Mouse (Mus musculus) neutrophil, adult 5-6 weeks (primary cell): ENCODE measurements around the gene 4930453N24Rik. TPM values are rescaled to one million over a fixed set of nuclear protein-coding genes. Genes with fewer than 3 reads are reported as not detected.

Source experiments
- ATAC-seq: fragments of 151-379, 151-347 bp; 2 replicates; pipeline ENCODE4 v1.8.0; 2017; ENCODE audit warnings: mild to moderate bottlenecking, moderate TSS enrichment; ENCODE audit not compliant: insufficient number of reproducible peaks, poor library complexity, low FRiP score, severe bottlenecking; ENCODE audit errors: extremely low read depth
- total RNA-seq: library from RNA; stranded (forward); fragments of 200-1000 nt; gene quantifications from 2 replicates; pipeline ENCODE4 v1.2.3, GENCODE M21; 2017

The 4930453N24Rik gene
- total RNA-seq: 24.7 and 27.4 TPM in 2 replicates

GRCm38 (mm10) chr16:64770521-64771430 lies at the start of gene 4930453N24Rik:
4930453N24Rik (minus strand) TSS chr16:64771161.
- ATAC-seq: peak; percentile 93

DNA sequence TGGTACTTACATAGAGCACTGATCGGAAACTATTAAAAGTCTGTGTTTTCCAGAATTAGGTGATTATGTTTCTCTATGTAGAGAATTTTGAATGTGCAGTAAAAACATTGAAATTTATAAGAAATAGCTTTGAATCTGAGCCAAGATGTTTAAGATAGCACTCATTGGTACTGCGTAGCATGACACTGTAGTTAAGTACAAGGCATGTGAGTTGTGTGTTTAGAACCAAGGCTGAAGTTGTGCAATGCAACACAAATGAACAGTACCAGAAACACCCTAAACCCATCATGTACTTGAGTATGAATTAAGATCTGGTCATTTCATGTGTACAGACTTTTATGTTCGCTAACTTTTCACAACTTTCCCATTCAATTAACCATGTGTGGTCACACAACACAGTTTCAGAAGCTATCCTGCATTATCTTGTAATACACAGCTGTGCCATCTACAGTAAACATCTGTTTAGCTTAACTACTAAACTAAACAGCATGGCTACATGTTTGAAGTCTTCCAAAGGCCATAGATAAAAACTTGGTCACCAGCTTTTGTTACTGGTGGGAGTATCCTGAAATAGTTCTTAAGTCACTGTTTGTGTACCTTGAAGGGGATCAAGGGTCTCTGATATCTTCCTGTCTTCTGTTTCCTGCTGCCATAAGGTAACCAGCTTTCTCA lies 46.3 kb upstream of the 4930453N24Rik start:
- ATAC-seq: no peak

DNA sequence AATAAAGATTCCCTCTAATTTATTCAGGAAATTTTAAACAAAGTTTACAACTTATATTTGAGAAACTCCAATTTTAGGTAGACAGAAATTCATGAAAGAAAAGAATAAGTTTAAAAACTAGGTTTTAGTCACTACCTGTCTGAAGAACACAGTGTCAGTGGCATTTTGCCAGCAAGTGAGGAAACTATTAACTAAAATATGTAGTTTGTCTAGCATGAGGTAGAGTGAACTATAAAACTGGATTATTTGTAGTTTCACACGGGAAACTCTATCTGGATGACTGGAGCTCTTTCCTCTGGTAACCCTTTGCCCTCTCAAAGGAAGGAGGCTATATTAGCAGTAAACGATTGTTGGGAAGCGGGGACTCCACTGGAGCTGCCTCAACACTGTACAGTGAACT lies 32.1 kb upstream of the 4930453N24Rik start:
- no peak for ATAC-seq

DNA sequence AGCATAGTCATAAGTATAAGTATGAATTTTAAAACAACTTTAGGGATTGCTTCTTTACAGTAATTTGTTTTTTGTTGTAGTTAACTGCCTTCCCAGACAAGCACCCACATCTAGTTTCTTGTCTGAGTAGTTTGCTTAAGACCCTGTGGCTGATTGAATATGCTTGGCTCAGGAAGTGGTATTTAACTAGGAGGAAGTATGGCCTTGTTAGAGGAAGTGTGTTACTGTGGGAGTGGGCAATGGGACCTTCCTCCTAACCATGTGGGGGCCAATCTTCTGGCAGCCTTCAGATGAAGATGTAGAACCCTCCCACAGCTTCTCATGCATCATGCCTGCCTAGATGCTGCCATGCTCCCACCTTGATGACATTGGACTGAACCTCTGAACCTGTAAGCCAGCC lies 30.7 kb upstream of the 4930453N24Rik start:
- ATAC-seq: peak; percentile 77; the same call in 1 of the 2 replicates

- peak; percentile 67; the same call in 1 of the 2 replicates for ATAC-seq
Observed at GRCm38 (mm10) chr16:64800393-64800792, 29.4 kb upstream of the 4930453N24Rik start.

DNA sequence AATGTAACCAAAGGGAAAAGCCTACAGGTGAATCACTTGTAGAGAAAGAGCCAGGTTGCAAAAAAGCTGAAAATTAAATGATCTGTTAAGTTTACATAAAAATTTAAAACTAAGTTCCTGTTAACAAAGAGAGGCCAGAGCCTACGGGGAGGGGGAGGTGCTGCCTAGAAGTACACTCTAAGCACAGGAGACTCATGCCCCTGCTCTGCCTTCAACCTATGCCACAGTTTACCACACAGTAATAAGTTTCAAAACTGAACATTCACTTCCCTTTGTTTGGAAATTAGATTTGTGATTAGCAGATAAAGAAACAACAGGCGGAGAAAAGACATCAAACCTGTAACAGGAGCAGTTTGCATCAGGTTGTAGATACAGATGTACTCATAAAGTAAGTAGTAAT lies 23.8 kb upstream of the 4930453N24Rik start:
- ATAC-seq: no peak

GRCm38 (mm10) chr16:64789706-64790105 lies 18.7 kb upstream of the 4930453N24Rik start:
- ATAC-seq: no peak

DNA sequence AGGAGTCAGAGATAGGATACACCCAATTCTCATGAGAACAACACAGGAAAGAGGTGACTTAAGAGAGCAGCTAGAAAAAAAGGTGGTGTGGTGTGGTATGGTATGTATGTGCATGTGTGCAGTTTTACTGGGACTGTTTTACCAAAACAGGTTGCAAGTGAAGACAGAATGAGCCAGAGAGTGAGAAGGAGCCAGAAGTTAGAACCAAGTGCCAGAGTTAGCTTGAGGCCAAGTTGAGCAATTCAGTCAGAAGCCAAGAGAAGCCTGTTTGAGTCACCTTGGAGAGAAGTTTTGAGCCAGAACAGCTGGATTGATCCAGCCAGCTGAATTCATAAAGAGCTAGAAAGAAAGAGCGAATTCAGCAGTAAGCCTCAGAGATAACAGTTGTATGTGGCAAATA lies 4.6 kb upstream of the 4930453N24Rik start:
- no peak for ATAC-seq

GRCm38 (mm10) chr16:64771431-64771818 lies 464 bp upstream of the 4930453N24Rik start:
- ATAC-seq: no peak

DNA sequence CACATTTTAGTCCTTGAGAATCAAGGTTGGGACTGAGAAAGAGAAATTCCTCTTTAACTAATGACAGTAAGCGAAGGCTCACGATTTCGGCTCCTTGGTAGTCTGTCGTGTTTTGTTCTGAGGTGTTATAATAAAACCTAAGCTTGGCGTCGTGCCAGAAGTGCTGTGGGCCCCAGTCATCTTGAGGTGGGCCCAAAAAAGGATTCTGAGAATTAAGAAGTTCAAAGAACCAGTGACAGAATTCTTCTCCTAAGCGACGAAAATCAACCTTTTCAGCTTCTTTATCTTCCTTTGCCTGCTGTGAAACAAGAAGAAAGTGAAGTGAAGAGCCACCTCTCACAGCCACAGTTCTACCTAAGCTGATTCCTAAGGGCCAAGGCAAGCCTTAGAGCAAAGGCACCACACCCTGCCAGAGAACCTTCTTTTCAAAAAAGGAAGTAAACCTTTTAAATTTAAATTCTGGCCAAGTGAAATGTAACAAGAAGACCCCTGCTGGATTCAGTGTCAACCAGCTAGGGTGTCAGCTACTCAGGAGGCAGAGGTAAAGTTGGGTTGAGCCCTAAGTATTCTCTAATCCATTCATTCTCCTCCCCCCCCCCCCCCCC lies 4.2 kb downstream of the 4930453N24Rik start:
- no peak for ATAC-seq

DNA sequence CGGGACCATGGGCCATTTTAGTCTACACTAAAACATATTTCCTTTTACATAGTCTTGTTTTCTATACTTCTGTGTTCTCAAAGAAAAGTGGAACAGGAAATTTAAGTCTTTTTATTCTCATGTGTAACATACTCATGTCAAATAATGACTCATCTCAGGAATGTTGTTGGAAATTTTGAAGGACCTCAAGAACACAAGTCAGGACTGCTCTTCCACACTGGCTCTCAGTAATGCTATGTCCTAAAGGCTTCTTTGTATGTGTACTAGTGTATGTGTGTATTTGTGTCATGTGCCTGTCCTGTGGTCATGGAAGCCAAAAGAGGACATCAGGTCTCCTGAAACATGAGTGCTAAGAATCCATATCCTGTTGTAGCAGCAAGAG lies 11.7 kb downstream of the 4930453N24Rik start:
- no peak for ATAC-seq

DNA sequence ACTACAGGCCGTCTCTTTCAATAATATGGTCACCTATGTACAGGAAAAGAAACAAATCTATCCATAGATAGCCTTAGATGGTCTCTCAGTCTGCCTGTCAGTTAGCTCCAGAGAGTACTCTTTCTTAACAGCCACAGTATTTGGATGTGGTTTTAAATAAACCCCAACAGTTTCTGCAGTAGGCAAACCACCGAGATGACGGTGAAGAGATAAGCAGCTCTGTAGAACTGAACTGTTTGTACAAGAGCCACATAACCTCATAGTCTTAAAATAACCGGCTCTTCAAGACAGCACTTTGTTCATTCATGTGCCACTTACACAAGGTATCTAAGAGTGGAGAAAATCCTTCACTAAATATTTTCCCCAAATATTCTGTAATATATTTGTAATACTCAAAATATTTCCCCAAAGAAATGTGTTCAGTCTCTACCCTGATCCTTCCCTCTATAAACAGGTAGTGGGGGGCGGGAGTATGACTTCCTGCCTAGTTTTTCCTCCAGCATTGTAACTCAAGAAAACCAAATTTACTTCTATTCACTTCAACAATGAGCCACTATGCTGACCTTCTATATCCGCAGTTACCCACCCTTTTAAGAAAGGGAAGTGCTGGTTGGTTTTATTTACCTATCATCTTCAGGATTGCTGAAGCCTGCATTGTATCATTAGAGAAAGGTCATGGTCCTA lies 12.3 kb downstream of the 4930453N24Rik start:
- ATAC-seq: peak; percentile 54; the same call in 1 of the 2 replicates

GRCm38 (mm10) chr16:64757666-64758400 lies 13.1 kb downstream of the 4930453N24Rik start:
- ATAC-seq: no peak

DNA sequence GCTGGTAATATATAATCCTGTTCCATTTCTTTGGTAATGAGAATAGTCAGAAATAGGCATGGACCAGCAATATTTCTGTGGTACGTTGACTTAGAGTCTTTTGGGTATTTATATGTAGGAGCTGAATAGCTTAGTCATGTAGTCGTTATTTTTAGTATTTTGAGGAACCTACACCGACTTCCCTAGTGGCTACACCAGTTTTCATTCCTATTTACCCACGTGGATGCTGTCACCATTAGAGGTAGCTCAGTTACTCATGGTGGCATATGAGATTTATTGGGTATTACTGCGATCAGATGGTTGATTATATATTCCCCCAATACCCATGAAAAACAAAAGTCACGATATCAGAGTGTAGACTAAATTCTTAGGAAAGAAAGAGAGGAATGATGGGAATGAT lies 14.6 kb downstream of the 4930453N24Rik start:
- no peak for ATAC-seq

DNA sequence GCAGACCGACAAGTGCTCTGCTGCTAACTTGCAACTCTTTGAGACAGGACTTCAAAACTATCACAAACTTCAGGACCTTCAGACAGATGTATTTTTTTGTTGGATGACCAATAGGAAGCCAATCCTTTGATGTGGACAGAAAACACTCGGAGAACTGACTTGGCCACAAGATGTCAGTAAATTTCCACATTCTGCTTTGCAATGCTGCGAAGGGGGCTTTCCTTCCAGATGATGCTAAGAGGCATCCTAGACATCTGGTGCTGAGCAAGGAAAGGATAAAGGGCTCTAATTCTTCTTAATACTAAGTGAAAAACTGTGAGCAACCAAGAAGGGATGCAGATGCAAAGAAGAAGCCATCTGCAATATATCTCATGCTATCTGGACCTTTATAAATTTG lies 16.2 kb downstream of the 4930453N24Rik start:
- ATAC-seq: no peak

DNA sequence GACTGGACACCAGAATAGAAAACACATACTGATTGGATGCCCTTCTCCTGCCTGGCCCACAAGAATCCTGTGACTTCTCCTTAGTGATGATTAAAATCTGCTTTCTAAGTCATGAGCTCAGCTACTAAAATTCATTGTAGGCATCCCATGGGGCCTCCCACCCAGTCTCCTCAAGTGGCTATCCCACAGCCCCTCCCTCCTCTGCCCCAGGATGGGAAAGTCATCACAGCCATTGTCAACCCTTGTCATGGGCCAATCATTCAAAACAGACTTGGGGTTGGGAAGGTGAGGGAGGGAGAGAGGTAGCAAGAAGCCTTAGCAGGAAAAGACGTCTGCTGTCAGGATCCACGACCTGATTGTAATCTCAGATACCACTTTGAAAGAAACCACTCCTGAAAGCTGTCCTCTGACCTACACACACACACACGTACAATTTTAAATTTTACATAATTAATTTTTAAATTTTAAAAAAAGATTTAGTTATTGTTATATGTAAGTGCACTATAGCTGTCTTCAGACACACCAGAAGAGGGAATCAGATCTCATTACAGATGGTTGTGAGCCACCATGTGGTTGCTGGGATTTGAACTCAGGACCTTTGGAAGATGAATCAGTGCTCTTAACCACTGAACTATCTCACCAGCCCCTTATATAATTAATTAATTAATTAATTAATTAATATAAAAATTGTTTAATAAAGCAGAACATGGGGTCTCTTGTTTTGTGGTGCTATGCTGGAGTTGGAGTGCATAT lies 16.8 kb downstream of the 4930453N24Rik start:
- ATAC-seq: no peak

DNA sequence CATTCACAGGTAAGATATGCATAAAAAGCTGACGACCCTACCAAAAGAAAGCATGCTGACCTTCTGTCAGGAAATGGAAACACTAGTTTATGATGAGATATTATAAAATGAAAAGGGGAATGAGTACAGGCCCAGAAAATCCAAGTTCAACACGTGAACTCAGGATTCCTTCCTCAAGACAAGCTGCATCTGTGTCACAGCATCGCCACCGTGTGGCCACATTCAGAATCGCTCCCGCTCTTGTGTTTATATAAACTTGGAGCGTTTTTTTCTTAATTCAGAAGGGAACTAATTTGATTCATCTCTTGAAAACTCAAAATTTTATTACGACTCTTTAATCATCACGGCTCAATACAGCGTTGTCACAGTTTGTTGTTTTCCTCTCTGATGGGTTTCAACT lies 22.7 kb downstream of the 4930453N24Rik start:
- peak; percentile 76; the same call in 1 of the 2 replicates for ATAC-seq

- no peak for ATAC-seq
Observed at GRCm38 (mm10) chr16:64745089-64745488, 25.9 kb downstream of the 4930453N24Rik start.
